Mouse (Mus musculus) lung, adult 2 months (tissue): Measurements from ENCODE around the gene As3mt.

Experiments used
- CTCF ChIP-seq: fragments of 200-500 bp; IDR thresholded peaks from 2 replicates; pipeline ENCODE4 v1.5.1; 2011; ENCODE audit warnings: mild to moderate bottlenecking, low read length, control low read depth; ENCODE audit not compliant: insufficient read depth
- POLR2A ChIP-seq: fragments of 200-500 bp; IDR thresholded peaks from 2 replicates; pipeline ENCODE4 v1.6.1; 2011; ENCODE audit warnings: low read depth, mild to moderate bottlenecking, control low read depth, low read length, borderline replicate concordance; ENCODE audit errors: extremely low read depth

GRCm38 (mm10) chr19:46699011-46699481, 8.2 kb upstream of the As3mt start:
- no peak for TF ChIP-seq CTCF
- no peak for TF ChIP-seq POLR2A
